Mouse (Mus musculus): ENCODE data around the gene Hsd17b1.

DNA sequence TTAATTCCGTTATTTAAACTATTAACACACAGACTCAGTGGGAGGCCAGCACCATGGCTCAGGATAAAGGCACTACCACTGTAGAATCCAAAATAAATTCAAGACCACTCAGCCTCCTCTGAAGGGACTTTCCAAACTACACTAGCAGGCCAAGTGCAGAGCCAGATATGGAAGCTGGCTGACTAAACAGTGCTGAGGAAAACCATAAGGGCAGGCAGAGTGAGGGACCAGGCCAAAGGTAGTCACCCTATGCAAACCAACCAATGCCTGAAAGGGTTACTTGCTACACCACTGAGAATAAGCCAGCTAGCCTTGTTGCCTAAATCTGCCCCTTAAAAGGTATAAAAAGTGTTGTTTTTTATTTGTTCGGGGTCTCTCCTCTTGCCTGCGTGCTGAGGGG, 34.0 kb downstream of the Hsd17b1 start:
- TF ChIP-seq CTCF (IDR thresholded peaks at IDR 0.05; ENCODE audit: insufficient read depth, low read length) (no peak), POLR2A (IDR thresholded peaks at IDR 0.05; ENCODE audit: borderline replicate concordance, extremely low read depth, low read depth, low read length) (no peak)
